Mouse (Mus musculus): ENCODE measurements around the gene Myl4. TPM values are rescaled to one million over a fixed set of nuclear protein-coding genes. Genes with fewer than 3 reads are reported as not detected.

The Myl4 gene
- polyA plus RNA-seq, 1 experiment from 2014 or later: 80.4 TPM

DNA sequence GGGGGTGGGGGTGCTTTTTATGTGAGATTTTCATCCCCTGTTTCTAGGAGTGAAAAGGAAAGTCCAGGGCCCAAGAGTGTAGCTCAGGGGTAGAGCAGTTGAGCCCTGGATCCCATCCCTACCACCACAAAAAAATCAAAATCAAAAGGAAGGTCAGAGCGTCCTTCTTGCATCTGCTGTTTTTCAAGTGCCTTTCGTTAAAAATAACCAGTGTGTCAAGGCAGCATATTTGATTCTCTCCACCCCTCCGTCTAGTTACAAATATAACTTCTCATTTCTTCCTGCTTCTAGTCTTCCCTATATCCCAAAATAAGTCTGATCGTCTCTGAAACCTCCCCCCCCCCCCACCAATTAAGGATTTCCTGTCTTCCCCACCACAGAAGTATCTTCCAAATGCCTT, 7.6 kb downstream of the Myl4 start:
- DNase-seq (ENCODE audit: low spot score): no peak
- H3K4me1 ChIP-seq (ENCODE audit: insufficient read depth, low read depth, low read length): no peaks in the 10 kb centered on the region
- ATAC-seq: no peak
- H3K36me3 ChIP-seq (ENCODE audit: insufficient read depth, low read length): no peaks in the 10 kb centered on the region
- H3K27ac ChIP-seq (ENCODE audit: low read length): no peak overlapping the region
- H3K4me2 ChIP-seq (replicated peaks; ENCODE audit: low read depth, low read length): no peak overlapping the region
- no peak overlapping the region for H3K9ac ChIP-seq (replicated peaks; ENCODE audit: low read depth)
- H3K4me3 ChIP-seq (ENCODE audit: low read depth, low read length): no peak overlapping the region
- no peak for TF ChIP-seq EP300 (IDR thresholded peaks at IDR 0.05)
- no peak for TF ChIP-seq CTCF (IDR thresholded peaks at IDR 0.05)
- H3K9me3 ChIP-seq (ENCODE audit: low read length): no peaks in the 10 kb centered on the region
- 50% methylated on average over 4 of the region's 4 CpGs for WGBS
- H3K27me3 ChIP-seq (replicated peaks; ENCODE audit: insufficient read depth, low read length): no peaks in the 10 kb centered on the region

DNA sequence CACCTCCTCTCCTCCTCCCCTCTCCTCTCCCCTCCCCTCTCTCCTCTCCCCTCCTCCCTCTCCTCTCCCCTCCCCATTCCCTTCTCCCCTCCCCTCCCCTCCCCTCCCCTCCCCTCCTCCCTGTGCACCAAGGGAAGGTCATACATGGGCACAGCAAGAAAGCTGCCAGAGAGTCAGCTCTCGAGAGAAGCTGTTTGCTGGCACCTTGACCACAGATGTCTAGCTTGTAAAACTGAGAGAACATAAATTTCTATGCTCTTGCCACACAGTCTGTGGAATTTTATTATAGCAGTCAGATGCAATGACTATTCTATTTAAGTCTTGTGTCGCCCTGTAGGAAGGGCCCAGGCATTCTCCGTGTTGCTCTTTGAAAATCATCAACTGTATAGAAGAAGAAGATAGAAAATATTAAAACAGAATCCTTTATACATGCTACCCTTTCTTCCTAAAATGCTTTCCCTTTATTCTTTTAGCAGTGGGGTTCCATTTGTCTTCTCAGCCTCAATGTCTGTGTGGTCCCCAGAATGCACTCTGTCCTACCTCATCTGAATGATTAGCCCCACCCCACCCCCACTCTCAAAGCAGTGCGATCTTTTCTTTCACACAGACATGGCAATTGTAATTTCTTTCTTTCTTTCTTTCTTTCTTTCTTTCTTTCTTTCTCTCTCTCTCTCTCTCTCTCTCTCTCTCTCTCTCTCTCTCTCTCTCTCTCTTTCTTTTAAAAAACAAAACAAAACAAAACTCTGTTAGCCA, 8.4 kb downstream of the Myl4 start:
- Histone ChIP-seq H3K9ac (replicated peaks; ENCODE audit: low read depth) (no peak overlapping the region), H3K4me1 (ENCODE audit: insufficient read depth, low read depth, low read length) (no peaks in the 10 kb centered on the region), H3K36me3 (ENCODE audit: insufficient read depth, low read length) (no peaks in the 10 kb centered on the region), H3K4me2 (replicated peaks; ENCODE audit: low read depth, low read length) (no peak overlapping the region), H3K4me3 (ENCODE audit: low read depth, low read length) (no peak overlapping the region), H3K27ac (ENCODE audit: low read length) (no peak overlapping the region), H3K9me3 (ENCODE audit: low read length) (no peaks in the 10 kb centered on the region), H3K27me3 (replicated peaks; ENCODE audit: insufficient read depth, low read length) (no peaks in the 10 kb centered on the region)
- TF ChIP-seq EP300 (IDR thresholded peaks at IDR 0.05): no peak
- no peak for TF ChIP-seq CTCF (IDR thresholded peaks at IDR 0.05)
- no peak for ATAC-seq
- 54% methylated on average over 4 of the region's 4 CpGs for WGBS
- no peak for DNase-seq (ENCODE audit: low spot score)

DNA sequence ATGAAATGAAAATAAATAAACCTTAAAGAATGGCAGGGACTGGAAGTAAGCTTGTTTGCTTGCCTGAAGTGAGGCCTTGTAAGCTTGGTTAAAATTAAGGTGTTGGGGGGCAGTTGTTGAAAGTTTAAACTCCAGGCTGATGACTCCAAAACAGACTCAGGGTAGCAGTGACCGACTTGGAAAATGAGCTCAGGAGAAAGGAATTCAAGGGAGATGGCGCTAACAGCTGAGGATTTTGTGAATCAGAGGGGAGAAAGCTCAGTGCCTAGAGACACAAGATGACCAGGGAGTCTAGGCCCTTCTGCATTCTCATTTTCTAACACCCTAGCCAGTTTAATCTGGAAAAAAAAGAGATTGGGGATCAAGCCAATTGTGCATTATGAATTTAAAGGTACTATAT, 10.5 kb downstream of the Myl4 start:
- H3K4me2 ChIP-seq (replicated peaks; ENCODE audit: low read depth, low read length): no peak overlapping the region
- no peak overlapping the region for H3K9ac ChIP-seq (replicated peaks; ENCODE audit: low read depth)
- no peaks in the 10 kb centered on the region for H3K4me1 ChIP-seq (ENCODE audit: insufficient read depth, low read depth, low read length)
- no peak overlapping the region for H3K4me3 ChIP-seq (ENCODE audit: low read depth, low read length)
- H3K9me3 ChIP-seq (ENCODE audit: low read length): no peaks in the 10 kb centered on the region
- H3K36me3 ChIP-seq (ENCODE audit: insufficient read depth, low read length): no peaks in the 10 kb centered on the region
- no peak for ATAC-seq
- no peaks in the 10 kb centered on the region for H3K27me3 ChIP-seq (replicated peaks; ENCODE audit: insufficient read depth, low read length)
- 26% methylated on average over 2 of the region's 2 CpGs for WGBS
- TF ChIP-seq CTCF (IDR thresholded peaks at IDR 0.05) (no peak), EP300 (IDR thresholded peaks at IDR 0.05) (no peak)
- H3K27ac ChIP-seq (ENCODE audit: low read length): no peak overlapping the region
- no peak for DNase-seq (ENCODE audit: low spot score)

DNA sequence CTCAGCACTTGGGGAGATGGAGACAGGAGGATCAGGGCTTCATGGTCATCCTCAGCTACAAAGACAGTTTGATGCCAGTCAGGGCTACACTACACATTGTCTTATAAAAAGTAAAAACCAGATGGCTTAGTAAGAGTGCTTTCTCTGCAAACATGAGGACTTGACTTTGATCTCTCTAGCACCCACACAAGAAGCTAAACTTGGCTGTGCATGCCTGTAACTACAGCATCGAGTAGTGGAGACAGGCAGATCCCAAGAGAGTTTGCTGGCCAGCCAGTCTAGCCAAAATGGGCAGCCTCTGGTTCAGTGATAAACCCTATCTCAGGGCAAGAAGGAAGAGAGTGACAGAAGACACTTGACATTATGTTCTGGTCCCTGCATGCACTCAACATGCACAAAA, 13.0 kb downstream of the Myl4 start:
- Histone ChIP-seq H3K9ac (replicated peaks; ENCODE audit: low read depth) (no peak overlapping the region), H3K9me3 (ENCODE audit: low read length) (no peaks in the 10 kb centered on the region), H3K27ac (ENCODE audit: low read length) (no peak overlapping the region), H3K4me1 (ENCODE audit: insufficient read depth, low read depth, low read length) (0 out of 2 replicates have a peak, but pooled peaks cover 4% of the 10 kb centered on the region), H3K4me2 (replicated peaks; ENCODE audit: low read depth, low read length) (no peak overlapping the region), H3K36me3 (ENCODE audit: insufficient read depth, low read length) (no peaks in the 10 kb centered on the region), H3K4me3 (ENCODE audit: low read depth, low read length) (no peak overlapping the region), H3K27me3 (replicated peaks; ENCODE audit: insufficient read depth, low read length) (no peaks in the 10 kb centered on the region)
- DNase-seq (ENCODE audit: low spot score): no peak
- WGBS: 55% methylated on average over 1 of the region's 1 CpGs
- ATAC-seq: no peak
- no peak for TF ChIP-seq EP300 (IDR thresholded peaks at IDR 0.05)

DNA sequence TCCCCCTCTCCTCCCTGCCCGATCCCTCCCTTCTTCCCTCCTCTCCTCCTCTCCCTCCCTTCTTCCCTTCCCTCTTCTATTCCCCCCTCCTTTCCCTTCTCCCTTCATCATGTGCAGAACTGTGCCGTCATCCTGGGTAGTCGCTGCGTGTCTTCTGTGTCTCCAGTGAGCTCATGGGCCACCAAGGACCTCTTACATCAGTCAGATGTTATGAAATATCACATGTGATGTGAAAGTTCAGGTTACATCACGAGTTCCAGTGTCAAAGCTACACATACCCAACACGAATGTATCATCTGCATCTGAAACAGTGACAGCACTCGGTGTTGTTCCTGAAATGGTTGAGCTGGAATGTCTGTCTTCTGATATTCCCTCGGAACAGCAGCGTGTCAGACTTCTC, 14.7 kb downstream of the Myl4 start:
- no peaks in the 10 kb centered on the region for H3K27me3 ChIP-seq (replicated peaks; ENCODE audit: insufficient read depth, low read length)
- no peaks in the 10 kb centered on the region for H3K9me3 ChIP-seq (ENCODE audit: low read length)
- TF ChIP-seq CTCF (IDR thresholded peaks at IDR 0.05): no peak
- no peak for TF ChIP-seq EP300 (IDR thresholded peaks at IDR 0.05)
- no peak overlapping the region for H3K27ac ChIP-seq (ENCODE audit: low read length)
- no peak for DNase-seq (ENCODE audit: low spot score)
- H3K9ac ChIP-seq (replicated peaks; ENCODE audit: low read depth): no peak overlapping the region
- no peaks in the 10 kb centered on the region for H3K36me3 ChIP-seq (ENCODE audit: insufficient read depth, low read length)
- ATAC-seq: no peak
- WGBS: 68% methylated on average over 9 of the region's 9 CpGs
- H3K4me3 ChIP-seq (ENCODE audit: low read depth, low read length): no peak overlapping the region
- H3K4me2 ChIP-seq (replicated peaks; ENCODE audit: low read depth, low read length): no peak overlapping the region
- 0 out of 2 replicates have a peak, but pooled peaks cover 4% of the 10 kb centered on the region for H3K4me1 ChIP-seq (ENCODE audit: insufficient read depth, low read depth, low read length)

DNA sequence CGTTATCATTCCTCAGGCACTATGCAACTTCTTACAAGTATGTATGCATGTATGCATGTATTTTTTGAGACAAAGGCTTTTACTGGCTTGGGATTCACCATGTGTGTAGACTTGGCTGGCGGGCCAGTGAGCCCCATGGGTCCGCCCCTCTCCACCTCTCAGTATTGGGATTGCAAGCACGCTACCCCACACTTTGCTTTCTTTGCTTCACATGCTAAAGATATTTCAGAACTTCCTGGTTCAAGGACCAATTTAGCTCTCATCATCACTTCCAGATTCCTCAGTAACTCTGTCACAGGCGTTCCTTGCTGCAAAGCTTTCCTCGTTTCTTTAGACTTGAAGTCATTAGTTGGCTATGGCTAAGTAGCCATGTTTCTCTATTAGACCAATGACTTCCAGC, 15.6 kb downstream of the Myl4 start:
- no peaks in the 10 kb centered on the region for H3K36me3 ChIP-seq (ENCODE audit: insufficient read depth, low read length)
- H3K4me3 ChIP-seq (ENCODE audit: low read depth, low read length): no peak overlapping the region
- H3K9ac ChIP-seq (replicated peaks; ENCODE audit: low read depth): no peak overlapping the region
- no peak overlapping the region for H3K4me2 ChIP-seq (replicated peaks; ENCODE audit: low read depth, low read length)
- no peaks in the 10 kb centered on the region for H3K27me3 ChIP-seq (replicated peaks; ENCODE audit: insufficient read depth, low read length)
- DNase-seq (ENCODE audit: low spot score) (no peak), ATAC-seq (no peak)
- H3K27ac ChIP-seq (ENCODE audit: low read length): no peak overlapping the region
- 0 out of 2 replicates have a peak, but pooled peaks cover 4% of the 10 kb centered on the region for H3K4me1 ChIP-seq (ENCODE audit: insufficient read depth, low read depth, low read length)
- TF ChIP-seq EP300 (IDR thresholded peaks at IDR 0.05): no peak
- TF ChIP-seq CTCF (IDR thresholded peaks at IDR 0.05): no peak
- 73% methylated on average over 6 of the region's 6 CpGs for WGBS
- no peaks in the 10 kb centered on the region for H3K9me3 ChIP-seq (ENCODE audit: low read length)
